Mouse (Mus musculus) ES-Bruce4 (cell line): ENCODE measurements around the gene Ctc1. TPM values are rescaled to one million over a fixed set of nuclear protein-coding genes. Genes with fewer than 3 reads are reported as not detected.
A peak's percentile ranks its signal among the peaks of the same experiment; 100 is the strongest.

Source experiments
- H3K27ac ChIP-seq: 2 replicates; pipeline ENCODE4 v1.5.1; 2012; ENCODE audit warnings: low read length, inconsistent platforms; ENCODE audit not compliant: insufficient read depth
- H3K27me3 ChIP-seq: 2 replicates; pipeline ENCODE4 v1.6.1; 2012; ENCODE audit warnings: mild to moderate bottlenecking, low read length, inconsistent platforms; ENCODE audit not compliant: control insufficient read depth, poor library complexity, insufficient read depth, severe bottlenecking
- H3K36me3 ChIP-seq: 2 replicates; pipeline ENCODE4 v1.6.1; 2012; ENCODE audit warnings: inconsistent platforms, mild to moderate bottlenecking, low read length, moderate library complexity; ENCODE audit not compliant: control insufficient read depth, poor library complexity, insufficient read depth, severe bottlenecking
- H3K4me1 ChIP-seq: one replicate; pipeline ENCODE4 v1.8.1; 2011; ENCODE audit warnings: low read length; ENCODE audit not compliant: control insufficient read depth, insufficient read depth
- H3K4me3 ChIP-seq: 2 replicates; pipeline ENCODE4 v1.5.1; 2011; ENCODE audit warnings: low read depth, mild to moderate bottlenecking, low read length
- H3K9ac ChIP-seq: 2 replicates; pipeline ENCODE4 v1.6.1; 2012; ENCODE audit warnings: low read depth, mild to moderate bottlenecking, inconsistent platforms; ENCODE audit not compliant: poor library complexity, severe bottlenecking
- H3K9me3 ChIP-seq: replicated peaks from 2 replicates; pipeline ENCODE4 v1.6.1; 2012; ENCODE audit warnings: mild to moderate bottlenecking, low read length, inconsistent platforms; ENCODE audit not compliant: control insufficient read depth, poor library complexity, insufficient read depth, severe bottlenecking
- CTCF ChIP-seq: IDR thresholded peaks from one replicate; pipeline ENCODE4 v1.8.1; 2011; ENCODE audit warnings: low read depth, low read length
- EP300 ChIP-seq: IDR thresholded peaks from 2 replicates; pipeline ENCODE4 v1.6.1; 2011; ENCODE audit warnings: low read depth, low read length; ENCODE audit not compliant: insufficient read depth
- POLR2A ChIP-seq: IDR thresholded peaks from one replicate; pipeline ENCODE4 v1.8.1; 2011; ENCODE audit warnings: low read length; ENCODE audit not compliant: insufficient read depth
- polyA plus RNA-seq: library from polyadenylated mRNA; stranded (reverse); fragments of >200 nt; gene quantifications from 2 replicates; pipeline ENCODE4 v1.2.4, GENCODE M21; 2011; ENCODE audit warnings: low read depth; ENCODE audit not compliant: missing spikeins, insufficient read depth, insufficient read length

Gene Ctc1
- polyA plus RNA-seq, 1 experiment = 164 TPM

GRCm38 (mm10) chr11:69045531-69046394 is 30.1 kb downstream of the Ctc1 start, which contains the start of gene Aurkb:
Aurkb (plus strand) TSS chr11:69045647.
- peak; percentile 64 for TF ChIP-seq POLR2A
- no peak for TF ChIP-seq CTCF
- TF ChIP-seq EP300 = no peak
- no peaks in the 10 kb centered on the region for H3K27me3 ChIP-seq
- H3K27ac ChIP-seq = peak within 1 kb of the TSS; percentile 84
- H3K9ac ChIP-seq = peak within 1 kb of the TSS; percentile 88
- no peaks in the 10 kb centered on the region for H3K9me3 ChIP-seq
- H3K4me1 ChIP-seq = no peaks in the 10 kb centered on the region
- H3K4me3 ChIP-seq = peak within 1 kb of the TSS; percentile 99
- peaks cover 31% of the 10 kb centered on the region for H3K36me3 ChIP-seq

- Histone ChIP-seq H3K36me3 (peaks cover 36% of the 10 kb centered on the region), H3K27ac (no peak overlapping the region), H3K4me1 (no peaks in the 10 kb centered on the region), H3K9me3 (no peaks in the 10 kb centered on the region), H3K9ac (peak overlapping the region; percentile 88), H3K4me3 (peak overlapping the region; percentile 99), H3K27me3 (no peaks in the 10 kb centered on the region)
- TF ChIP-seq CTCF (no peak), POLR2A (no peak), EP300 (no peak)
These were observed 30.7 kb downstream of the Ctc1 start for GRCm38 (mm10) chr11:69046395-69046774.

GRCm38 (mm10) chr11:69047592-69047991 is 31.9 kb downstream of the Ctc1 start:
- Histone ChIP-seq H3K4me1 (no peaks in the 10 kb centered on the region), H3K36me3 (peaks cover 36% of the 10 kb centered on the region), H3K4me3 (no peak overlapping the region), H3K27ac (no peak overlapping the region), H3K27me3 (no peaks in the 10 kb centered on the region), H3K9ac (no peak overlapping the region; the same call in 1 of the 2 replicates), H3K9me3 (no peaks in the 10 kb centered on the region)
- TF ChIP-seq EP300 (no peak), POLR2A (no peak), CTCF (no peak)

- no peak overlapping the region for H3K27ac ChIP-seq
- no peaks in the 10 kb centered on the region for H3K4me1 ChIP-seq
- H3K9me3 ChIP-seq = no peaks in the 10 kb centered on the region
- H3K9ac ChIP-seq = no peak overlapping the region
- TF ChIP-seq CTCF (no peak), POLR2A (no peak), EP300 (no peak)
- no peak overlapping the region for H3K4me3 ChIP-seq
- H3K27me3 ChIP-seq = no peaks in the 10 kb centered on the region
- peaks cover 36% of the 10 kb centered on the region for H3K36me3 ChIP-seq
These were observed 32.4 kb downstream of the Ctc1 start for GRCm38 (mm10) chr11:69048151-69048550.

- TF ChIP-seq EP300 (no peak), CTCF (no peak), POLR2A (no peak)
- Histone ChIP-seq H3K4me1 (no peaks in the 10 kb centered on the region), H3K9me3 (no peaks in the 10 kb centered on the region), H3K27ac (no peak overlapping the region), H3K9ac (no peak overlapping the region), H3K4me3 (no peak overlapping the region), H3K27me3 (no peaks in the 10 kb centered on the region), H3K36me3 (peaks cover 36% of the 10 kb centered on the region)
These were observed 35.0 kb downstream of the Ctc1 start for GRCm38 (mm10) chr11:69050748-69051147.

- no peak overlapping the region for H3K27ac ChIP-seq
- no peak overlapping the region for H3K4me3 ChIP-seq
- H3K9ac ChIP-seq = no peak overlapping the region
- H3K36me3 ChIP-seq = peaks cover 36% of the 10 kb centered on the region
- H3K27me3 ChIP-seq = no peaks in the 10 kb centered on the region
- TF ChIP-seq EP300 = no peak
- no peak for TF ChIP-seq CTCF
- TF ChIP-seq POLR2A = no peak
- H3K9me3 ChIP-seq = no peaks in the 10 kb centered on the region
- no peaks in the 10 kb centered on the region for H3K4me1 ChIP-seq
These were observed 36.1 kb downstream of the Ctc1 start for GRCm38 (mm10) chr11:69051771-69052170.
